Mouse (Mus musculus): ENCODE measurements around the gene Dtx1. TPM values are rescaled to one million over a fixed set of nuclear protein-coding genes. Genes with fewer than 3 reads are reported as not detected.

The Dtx1 gene
- total and polyA plus RNA-seq, 3 experiments = 0.05 to 0.09 TPM; not detected in 1

GRCm38 (mm10) chr5:120696057-120696743 is 15.5 kb downstream of the Dtx1 start:
- ATAC-seq (ENCODE audit: extremely low read depth, insufficient number of reproducible peaks, low FRiP score, poor library complexity, severe bottlenecking) (no peak), DNase-seq (ENCODE audit: low spot score) (no peak)
- Histone ChIP-seq H3K9me3 (replicated peaks) (peaks cover 6% of the 10 kb centered on the region), H3K27me3 (ENCODE audit: insufficient read depth, low read length) (peaks cover 81% of the 10 kb centered on the region), H3K4me3 (ENCODE audit: low read depth, low read length) (no peak overlapping the region), H3K4me1 (ENCODE audit: insufficient read depth, low read depth, low read length) (peaks cover 42% of the 10 kb centered on the region), H3K36me3 (replicated peaks) (no peaks in the 10 kb centered on the region)
- TF ChIP-seq GATA2 (IDR thresholded peaks at IDR 0.05; ENCODE audit: borderline replicate concordance, low read depth, low read length) (no peak), CTCF (IDR thresholded peaks at IDR 0.05; ENCODE audit: low read depth, low read length) (no peak), TAL1 (conservative IDR thresholded peaks at IDR 0.05; ENCODE audit: low read depth, low read length) (no peak), POLR2AphosphoS5 (IDR thresholded peaks at IDR 0.05; ENCODE audit: insufficient replicate concordance, low read depth, low read length) (no peak), GATA1 (IDR thresholded peaks at IDR 0.05; ENCODE audit: borderline replicate concordance, low read length) (no peak)

DNA sequence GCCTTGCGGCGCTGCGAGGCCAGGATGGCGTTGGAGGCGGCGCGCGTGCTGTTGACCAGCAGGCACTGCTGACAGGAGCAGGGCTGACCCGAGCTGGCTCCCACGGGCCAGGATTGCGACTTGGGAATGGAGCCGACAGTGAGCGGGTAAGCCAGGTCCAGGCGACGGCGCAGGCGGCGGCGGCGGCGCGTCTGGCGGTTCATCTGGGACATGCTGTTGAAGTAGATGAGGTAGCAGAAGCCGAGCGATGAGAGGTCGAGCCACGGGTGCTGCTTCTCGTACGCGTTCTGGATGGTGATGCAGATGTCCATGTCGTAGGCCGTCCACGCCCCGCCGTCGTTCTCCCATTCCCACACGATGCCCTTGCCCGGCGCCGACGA is 17.0 kb downstream of the Dtx1 start:
- TF ChIP-seq CTCF (IDR thresholded peaks at IDR 0.05; ENCODE audit: low read depth, low read length) = no peak
- H3K4me3 ChIP-seq (ENCODE audit: low read depth, low read length) = no peak overlapping the region
- ATAC-seq (ENCODE audit: extremely low read depth, insufficient number of reproducible peaks, low FRiP score, poor library complexity, severe bottlenecking) = no peak
- H3K27me3 ChIP-seq (ENCODE audit: insufficient read depth, low read length) = peaks cover 74% of the 10 kb centered on the region
- H3K4me1 ChIP-seq (ENCODE audit: insufficient read depth, low read depth, low read length) = peaks cover 52% of the 10 kb centered on the region
- no peak for DNase-seq (ENCODE audit: low spot score)
- H3K9me3 ChIP-seq (replicated peaks) = peaks cover 6% of the 10 kb centered on the region
- H3K36me3 ChIP-seq (replicated peaks) = no peaks in the 10 kb centered on the region

- no peak for DNase-seq (ENCODE audit: low spot score)
- no peak for TF ChIP-seq TAL1 (conservative IDR thresholded peaks at IDR 0.05; ENCODE audit: low read depth, low read length)
- no peak for TF ChIP-seq POLR2AphosphoS5 (IDR thresholded peaks at IDR 0.05; ENCODE audit: insufficient replicate concordance, low read depth, low read length)
- H3K4me1 ChIP-seq (ENCODE audit: insufficient read depth, low read depth, low read length) = peaks cover 57% of the 10 kb centered on the region
- H3K36me3 ChIP-seq (replicated peaks) = no peaks in the 10 kb centered on the region
- H3K27me3 ChIP-seq (ENCODE audit: insufficient read depth, low read length) = peaks cover 68% of the 10 kb centered on the region
- peaks cover 6% of the 10 kb centered on the region for H3K9me3 ChIP-seq (replicated peaks)
- no peak for ATAC-seq (ENCODE audit: extremely low read depth, insufficient number of reproducible peaks, low FRiP score, poor library complexity, severe bottlenecking)
- no peak overlapping the region for H3K4me3 ChIP-seq (ENCODE audit: low read depth, low read length)
These were observed 17.6 kb downstream of the Dtx1 start for GRCm38 (mm10) chr5:120693931-120694694.

DNA sequence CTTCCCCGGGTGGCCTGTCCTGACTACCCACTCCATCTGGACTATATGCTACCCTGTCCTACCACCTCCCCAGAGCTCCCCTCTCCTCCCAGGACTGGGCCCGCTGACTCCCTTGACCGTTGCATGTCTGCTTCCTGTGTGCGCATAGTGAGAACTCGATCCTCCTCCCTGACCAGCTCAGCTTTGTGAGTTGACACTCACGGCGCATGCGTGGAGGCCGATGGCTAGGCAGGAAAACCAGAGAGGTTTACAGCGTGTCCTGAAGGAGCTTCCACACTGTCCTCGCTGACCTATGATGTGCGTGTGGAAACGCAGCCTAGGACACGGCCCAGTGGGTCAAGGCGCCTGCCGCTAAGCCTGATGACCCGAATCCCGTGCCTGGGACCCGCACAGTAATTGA is 19.7 kb downstream of the Dtx1 start:
- ATAC-seq (ENCODE audit: extremely low read depth, insufficient number of reproducible peaks, low FRiP score, poor library complexity, severe bottlenecking) = no peak
- DNase-seq (ENCODE audit: low spot score) = no peak
- no peaks in the 10 kb centered on the region for H3K36me3 ChIP-seq (replicated peaks)
- H3K9me3 ChIP-seq (replicated peaks) = peaks cover 6% of the 10 kb centered on the region
- peaks cover 67% of the 10 kb centered on the region for H3K4me1 ChIP-seq (ENCODE audit: insufficient read depth, low read depth, low read length)
- H3K4me3 ChIP-seq (ENCODE audit: low read depth, low read length) = no peak overlapping the region
- peaks cover 48% of the 10 kb centered on the region for H3K27me3 ChIP-seq (ENCODE audit: insufficient read depth, low read length)
- TF ChIP-seq GATA1 (IDR thresholded peaks at IDR 0.05; ENCODE audit: borderline replicate concordance, low read length) (no peak), CTCF (IDR thresholded peaks at IDR 0.05; ENCODE audit: low read depth, low read length) (no peak)

DNA sequence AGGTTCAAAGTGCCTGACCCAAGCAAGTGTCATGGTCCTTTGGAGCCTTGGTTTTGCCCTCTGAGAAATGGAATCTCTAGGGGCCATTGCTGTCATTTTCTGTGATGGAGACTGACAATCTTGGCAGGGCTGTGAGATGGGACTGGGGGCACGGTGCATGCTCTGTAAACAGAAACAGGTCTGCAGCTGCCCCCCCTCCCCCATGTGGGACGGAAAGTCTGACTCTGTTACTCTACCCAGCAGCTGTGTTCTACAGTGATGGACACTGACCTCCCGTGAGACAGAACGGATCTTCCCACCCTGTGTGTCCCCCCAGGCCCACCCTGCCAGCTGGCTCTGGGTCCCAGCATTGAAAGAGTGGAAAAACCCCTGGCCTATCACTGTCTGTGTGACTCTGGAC is 21.3 kb downstream of the Dtx1 start:
- ATAC-seq (ENCODE audit: extremely low read depth, insufficient number of reproducible peaks, low FRiP score, poor library complexity, severe bottlenecking) = no peak
- no peak for DNase-seq (ENCODE audit: low spot score)
- peaks cover 6% of the 10 kb centered on the region for H3K9me3 ChIP-seq (replicated peaks)
- H3K4me1 ChIP-seq (ENCODE audit: insufficient read depth, low read depth, low read length) = peaks cover 70% of the 10 kb centered on the region
- no peak overlapping the region for H3K4me3 ChIP-seq (ENCODE audit: low read depth, low read length)
- TF ChIP-seq GATA2 (IDR thresholded peaks at IDR 0.05; ENCODE audit: borderline replicate concordance, low read depth, low read length) (no peak), POLR2AphosphoS5 (IDR thresholded peaks at IDR 0.05; ENCODE audit: insufficient replicate concordance, low read depth, low read length) (no peak), TAL1 (conservative IDR thresholded peaks at IDR 0.05; ENCODE audit: low read depth, low read length) (no peak), CTCF (IDR thresholded peaks at IDR 0.05; ENCODE audit: low read depth, low read length) (no peak), GATA1 (IDR thresholded peaks at IDR 0.05; ENCODE audit: borderline replicate concordance, low read length) (no peak)
- no peaks in the 10 kb centered on the region for H3K36me3 ChIP-seq (replicated peaks)
- peaks cover 34% of the 10 kb centered on the region for H3K27me3 ChIP-seq (ENCODE audit: insufficient read depth, low read length)

GRCm38 (mm10) chr5:120688434-120688833 is 23.3 kb downstream of the Dtx1 start:
- ATAC-seq (ENCODE audit: extremely low read depth, insufficient number of reproducible peaks, low FRiP score, poor library complexity, severe bottlenecking) (no peak), DNase-seq (ENCODE audit: low spot score) (no peak)
- Histone ChIP-seq H3K4me3 (ENCODE audit: low read depth, low read length) (peak overlapping the region; percentile 57; the same call in 1 of the 2 replicates), H3K36me3 (replicated peaks) (no peaks in the 10 kb centered on the region), H3K27me3 (ENCODE audit: insufficient read depth, low read length) (peaks cover 24% of the 10 kb centered on the region), H3K9me3 (replicated peaks) (no peaks in the 10 kb centered on the region), H3K4me1 (ENCODE audit: insufficient read depth, low read depth, low read length) (peaks cover 85% of the 10 kb centered on the region)
- TF ChIP-seq CTCF (IDR thresholded peaks at IDR 0.05; ENCODE audit: low read depth, low read length) (no peak), POLR2AphosphoS5 (IDR thresholded peaks at IDR 0.05; ENCODE audit: insufficient replicate concordance, low read depth, low read length) (no peak), TAL1 (conservative IDR thresholded peaks at IDR 0.05; ENCODE audit: low read depth, low read length) (no peak), GATA1 (IDR thresholded peaks at IDR 0.05; ENCODE audit: borderline replicate concordance, low read length) (no peak), GATA2 (IDR thresholded peaks at IDR 0.05; ENCODE audit: borderline replicate concordance, low read depth, low read length) (no peak)
